Comparison of ENCODE assay signal across 14 mouse cellular contexts in genomic region chr5:75512521-75513422, GRCm38 (mm10).
DNase-seq lines count a peak whose midpoint lies in the region; ATAC-seq and TF ChIP-seq lines count a peak whose summit lies in the region.
"Had no signal": no experiment of that assay in that cellular context is flagged by ENCODE, and none has a peak within 500 bp of the region (broad histone marks: within the 10 kb centered on the region; RNA-seq: fewer than 3 reads in every experiment).

No protein-coding gene starts in this region.

- peak overlapping the region; percentile 52 for H3K4me3 ChIP-seq in testis, adult 2 months (ENCODE audit: control insufficient read depth, low read depth, low read length)
- no peak overlapping the region for H3K4me3 ChIP-seq in kidney, embryonic 16.5 days (ENCODE audit: low read length)
- H3K4me3 ChIP-seq: hindbrain, embryonic 13.5 days had no signal

- TF ChIP-seq CTCF in testis, adult 2 months (IDR thresholded peaks at IDR 0.05; ENCODE audit: control insufficient read depth, insufficient read depth, insufficient replicate concordance, low read depth, low read length): no peak

- H3K4me1 ChIP-seq in testis, adult 2 months (ENCODE audit: control insufficient read depth, insufficient read depth, low read length): no peaks in the 10 kb centered on the region; the same call in 1 of the 2 replicates
- H3K4me1 ChIP-seq in kidney, embryonic 16.5 days (ENCODE audit: insufficient read depth, low read length): no peaks in the 10 kb centered on the region

- no peaks in the 10 kb centered on the region for H3K36me3 ChIP-seq in testis, adult 2 months (ENCODE audit: control insufficient read depth, insufficient read depth, low read length)
- no peaks in the 10 kb centered on the region for H3K36me3 ChIP-seq in kidney, embryonic 16.5 days (ENCODE audit: insufficient read depth, low read length)
- H3K36me3 ChIP-seq: hindbrain, embryonic 13.5 days had no signal

- 69% methylated on average over 20 of the region's 20 CpGs for WGBS in kidney, embryonic 16.5 days

- no peak overlapping the region for H3K4me2 ChIP-seq in kidney, embryonic 16.5 days (replicated peaks; ENCODE audit: low read depth, low read length)
- H3K4me2 ChIP-seq: hindbrain, embryonic 13.5 days had no signal

- H3K27me3 ChIP-seq in testis, adult 2 months (ENCODE audit: control insufficient read depth, insufficient read depth, low read length): no peaks in the 10 kb centered on the region
- no peaks in the 10 kb centered on the region for H3K27me3 ChIP-seq in kidney, embryonic 16.5 days (ENCODE audit: insufficient read depth, low read length)
- H3K27me3 ChIP-seq: hindbrain, embryonic 13.5 days had no signal

- no peak for TF ChIP-seq POLR2A in testis, adult 2 months (IDR thresholded peaks at IDR 0.05; ENCODE audit: control insufficient read depth, low read depth, low read length)

- no peak for ATAC-seq in kidney, embryonic 16.5 days (ENCODE audit: low FRiP score, low TSS enrichment)
- ATAC-seq: activated CD4-positive, CD25-positive, alpha-beta regulatory T cell, adult 4 months had no signal

- no peaks in the 10 kb centered on the region for H3K9me3 ChIP-seq in kidney, embryonic 16.5 days (ENCODE audit: low read length)
- H3K9me3 ChIP-seq: hindbrain, embryonic 13.5 days had no signal

- peak overlapping the region; percentile 11 for H3K27ac ChIP-seq in testis, adult 2 months (ENCODE audit: control insufficient read depth, insufficient read depth, low read depth, low read length)
- H3K27ac ChIP-seq in kidney, embryonic 16.5 days (ENCODE audit: low read length): no peak overlapping the region
- H3K27ac ChIP-seq: hindbrain, embryonic 13.5 days; kidney, postnatal 0 days had no signal

- H3K9ac ChIP-seq in kidney, embryonic 16.5 days (replicated peaks; ENCODE audit: low read length): no peak overlapping the region
- H3K9ac ChIP-seq: hindbrain, embryonic 13.5 days had no signal

- DNase-seq in adrenal gland, adult 2 months: peak; percentile 31
- no peak for DNase-seq in adrenal gland, adult 18-20 months (ENCODE audit: low spot score in 2 of 2)
- DNase-seq in embryo, embryonic 10 days (ENCODE audit: low spot score): peak; percentile 9
- DNase-seq in embryo, embryonic 9.5 days (ENCODE audit: extremely low spot score): no peak
- no peak for DNase-seq in testis, postnatal 14 days (ENCODE audit: low spot score)
- no peak for DNase-seq in layer of hippocampus, adult 8-10 months (ENCODE audit: low spot score in 2 of 2)
- DNase-seq: cerebellum, adult 8-10 months; kidney, adult 18-20 months; lung, postnatal 4 days had no signal

Comparison
In these comparisons a context has a peak if more than half of its experiments do, and no peak if none do; other contexts are left out.
1. DNase-seq: peak in adrenal gland, adult 2 months (single experiment) and embryo, embryonic 10 days (single experiment); none in adrenal gland, adult 18-20 months (0 of 2), embryo, embryonic 9.5 days (single experiment), testis, postnatal 14 days (single experiment) and layer of hippocampus, adult 8-10 months (0 of 2).